Mouse (Mus musculus) myocyte (in vitro differentiated cells): Measurements from ENCODE around the gene Kcne3. TPM values are rescaled to one million over a fixed set of nuclear protein-coding genes. Genes with fewer than 3 reads are reported as not detected.

Experiments used
- H3K27me3 ChIP-seq: one replicate; pipeline ENCODE4 v1.6.1; 2011; ENCODE audit not compliant: control insufficient read depth, insufficient read depth, insufficient read length
- H3K36me3 ChIP-seq: one replicate; pipeline ENCODE4 v1.6.1; 2011; ENCODE audit not compliant: control insufficient read depth, insufficient read depth
- H3K4me2 ChIP-seq: one replicate; pipeline ENCODE4 v1.6.1; 2011; ENCODE audit warnings: low read depth, control low read depth
- H3K4me3 ChIP-seq: one replicate; pipeline ENCODE4 v1.5.1; 2011; ENCODE audit warnings: mild to moderate bottlenecking, control low read depth, moderate library complexity
- H3K79me2 ChIP-seq: one replicate; pipeline ENCODE4 v1.6.1; 2011; ENCODE audit not compliant: control insufficient read depth, insufficient read depth
- H3ac ChIP-seq: one replicate; pipeline ENCODE4 v1.6.1; 2011; ENCODE audit not compliant: control insufficient read depth, insufficient read length
- CEBPB ChIP-seq: IDR thresholded peaks from 2 replicates; pipeline ENCODE4 v1.6.1; 2011; ENCODE audit warnings: mild to moderate bottlenecking, moderate library complexity; ENCODE audit not compliant: poor library complexity, insufficient read depth, severe bottlenecking
- E2F4 ChIP-seq: IDR thresholded peaks from one replicate; pipeline ENCODE4 v1.6.1; 2011; ENCODE audit warnings: mild to moderate bottlenecking, control low read depth, moderate library complexity; ENCODE audit not compliant: insufficient read depth
- MAX ChIP-seq: IDR thresholded peaks from one replicate; pipeline ENCODE4 v1.6.1; 2011; ENCODE audit warnings: low read depth, mild to moderate bottlenecking, control low read depth
- MYOD1 ChIP-seq, 3 experiments: IDR thresholded peaks; one replicate each; pipeline ENCODE4 v1.6.1; 2011; ENCODE audit warnings: control low read depth in 2 of 3, low read depth in 2 of 3, mild to moderate bottlenecking in 2 of 3, moderate library complexity in 1 of 3; ENCODE audit not compliant: insufficient read length in 2 of 3, control insufficient read depth in 1 of 3
- MYOG ChIP-seq, 3 experiments: IDR thresholded peaks; one replicate each; pipeline ENCODE4 v1.6.1; 2011; ENCODE audit warnings: control low read depth in 2 of 3, low read depth in 2 of 3, mild to moderate bottlenecking in 2 of 3; ENCODE audit not compliant: insufficient read length in 2 of 3, control insufficient read depth in 1 of 3, insufficient read depth in 1 of 3
- POLR2A ChIP-seq: IDR thresholded peaks from one replicate; pipeline ENCODE4 v1.6.1; 2011; ENCODE audit warnings: low read depth, mild to moderate bottlenecking, control low read depth, moderate library complexity; ENCODE audit not compliant: insufficient read length
- POLR2AphosphoS2 ChIP-seq: IDR thresholded peaks from one replicate; pipeline ENCODE4 v1.6.1; 2011; ENCODE audit warnings: low read depth, control low read depth; ENCODE audit not compliant: insufficient read length
- REST ChIP-seq: IDR thresholded peaks from one replicate; pipeline ENCODE4 v1.6.1; 2011; ENCODE audit warnings: mild to moderate bottlenecking, control low read depth, moderate library complexity; ENCODE audit not compliant: insufficient read depth, insufficient read length
- SRF ChIP-seq: IDR thresholded peaks from one replicate; pipeline ENCODE4 v1.6.1; 2011; ENCODE audit warnings: low read depth; ENCODE audit not compliant: control insufficient read depth, insufficient read length
- TCF12 ChIP-seq: IDR thresholded peaks from one replicate; pipeline ENCODE4 v1.6.1; 2011; ENCODE audit warnings: mild to moderate bottlenecking, control low read depth; ENCODE audit not compliant: poor library complexity, insufficient read depth, severe bottlenecking
- TCF3 ChIP-seq: IDR thresholded peaks from one replicate; pipeline ENCODE4 v1.6.1; 2011; ENCODE audit warnings: low read depth, control low read depth; ENCODE audit not compliant: insufficient read length
- USF1 ChIP-seq: IDR thresholded peaks from one replicate; pipeline ENCODE4 v1.6.1; 2011; ENCODE audit warnings: low read depth, mild to moderate bottlenecking, control low read depth, moderate library complexity
- polyA plus RNA-seq: library from polyadenylated mRNA; unstranded; fragments of >200 nt; fragmentation: generic; extraction: Trizol; gene quantifications from one replicate; pipeline ENCODE4 v1.2.1, GENCODE M21; 2012; ENCODE audit warnings: missing spikeins

Gene Kcne3
- polyA plus RNA-seq, 1 experiment: not detected

GRCm38 (mm10) chr7:100179836-100180407 is 3.6 kb downstream of the Kcne3 start:
- no peak overlapping the region for H3K4me2 ChIP-seq
- H3K36me3 ChIP-seq: no peaks in the 10 kb centered on the region
- no peaks in the 10 kb centered on the region for H3K79me2 ChIP-seq
- TF ChIP-seq POLR2A: no peak
- no peak for TF ChIP-seq TCF3
- no peak for TF ChIP-seq MYOD1 (IDR thresholded peaks at IDR 0.05; ENCODE audit: control insufficient read depth in 1 of 3, insufficient read length in 2 of 3, low read depth in 2 of 3)
- TF ChIP-seq SRF: no peak
- no peak for TF ChIP-seq MAX
- no peak for TF ChIP-seq POLR2AphosphoS2
- TF ChIP-seq CEBPB: no peak
- no peak for TF ChIP-seq MYOG (IDR thresholded peaks at IDR 0.05; ENCODE audit: control insufficient read depth in 1 of 3, insufficient read depth in 1 of 3, insufficient read length in 2 of 3, low read depth in 2 of 3)
- no peak for TF ChIP-seq E2F4
- no peak for TF ChIP-seq TCF12
- no peak overlapping the region for H3ac ChIP-seq
- H3K4me3 ChIP-seq: no peak overlapping the region
- H3K27me3 ChIP-seq: peaks cover 5% of the 10 kb centered on the region

GRCm38 (mm10) chr7:100181176-100181575 is 4.9 kb downstream of the Kcne3 start:
- no peaks in the 10 kb centered on the region for H3K79me2 ChIP-seq
- no peaks in the 10 kb centered on the region for H3K36me3 ChIP-seq
- no peak overlapping the region for H3K4me3 ChIP-seq
- peaks cover 5% of the 10 kb centered on the region for H3K27me3 ChIP-seq
- TF ChIP-seq E2F4: no peak
- TF ChIP-seq USF1: no peak
- TF ChIP-seq SRF: no peak
- TF ChIP-seq POLR2AphosphoS2: no peak
- no peak for TF ChIP-seq MYOD1 (IDR thresholded peaks at IDR 0.05; ENCODE audit: control insufficient read depth in 1 of 3, insufficient read length in 2 of 3, low read depth in 2 of 3)
- no peak for TF ChIP-seq MYOG (IDR thresholded peaks at IDR 0.05; ENCODE audit: control insufficient read depth in 1 of 3, insufficient read depth in 1 of 3, insufficient read length in 2 of 3, low read depth in 2 of 3)
- TF ChIP-seq REST: no peak
- H3ac ChIP-seq: no peak overlapping the region
- no peak overlapping the region for H3K4me2 ChIP-seq

DNA sequence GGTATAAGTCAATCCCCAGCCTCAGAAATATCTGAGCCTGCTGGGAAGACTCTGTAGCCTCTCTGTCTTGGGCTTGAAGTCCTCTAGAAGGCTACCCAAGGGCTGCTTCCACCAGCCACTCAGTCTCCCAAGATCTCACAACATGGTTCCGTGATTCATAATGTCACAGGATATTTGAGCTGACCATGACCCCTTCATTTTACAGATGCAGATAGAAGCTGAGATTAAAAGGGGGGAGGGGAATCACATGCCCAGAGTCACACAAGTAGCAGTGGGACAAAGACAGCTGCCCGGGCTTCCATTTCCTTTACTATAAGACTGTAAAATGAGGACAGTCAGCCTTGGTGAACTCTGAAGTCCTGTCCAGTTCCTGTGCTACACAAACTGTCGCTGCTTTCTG is 5.3 kb downstream of the Kcne3 start:
- H3ac ChIP-seq: no peak overlapping the region

GRCm38 (mm10) chr7:100182388-100182787 is 6.1 kb downstream of the Kcne3 start:
- Histone ChIP-seq H3K79me2 (no peaks in the 10 kb centered on the region), H3ac (no peak overlapping the region)
- TF ChIP-seq CEBPB: peak; percentile 61; the same call in 1 of the 2 replicates
- no peak for TF ChIP-seq E2F4

More for the DNA sequence above, 5.3 kb downstream of the Kcne3 start:
- Histone ChIP-seq H3K36me3 (no peaks in the 10 kb centered on the region), H3K4me2 (no peak overlapping the region), H3K4me3 (no peak overlapping the region), H3K27me3 (peaks cover 5% of the 10 kb centered on the region), H3K79me2 (no peaks in the 10 kb centered on the region)
- no peak for TF ChIP-seq MYOG (IDR thresholded peaks at IDR 0.05; ENCODE audit: control insufficient read depth in 1 of 3, insufficient read depth in 1 of 3, insufficient read length in 2 of 3, low read depth in 2 of 3)

DNA sequence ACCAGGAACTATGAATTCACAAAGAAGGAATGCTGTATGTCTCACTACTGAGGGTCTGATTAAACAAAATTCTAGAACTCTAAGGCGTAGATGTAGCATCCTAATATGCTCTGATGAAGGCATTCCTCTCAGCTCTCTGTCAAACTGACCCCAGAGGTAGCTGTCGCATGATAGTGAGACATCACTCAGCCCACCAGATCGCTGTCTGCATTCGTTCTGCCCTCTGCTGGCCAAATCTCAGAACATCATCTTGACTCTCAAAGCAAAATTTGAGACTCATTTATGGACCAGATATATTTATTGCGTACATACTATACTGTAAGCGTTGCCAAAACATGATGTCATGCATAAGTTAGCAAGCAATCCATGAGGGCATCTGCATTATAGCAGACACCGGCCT is 11.3 kb downstream of the Kcne3 start:
- TF ChIP-seq USF1 (no peak), CEBPB (no peak), REST (no peak), MAX (no peak), MYOG (IDR thresholded peaks at IDR 0.05; ENCODE audit: control insufficient read depth in 1 of 3, insufficient read depth in 1 of 3, insufficient read length in 2 of 3, low read depth in 2 of 3) (no peak), E2F4 (no peak), TCF12 (no peak)
- no peaks in the 10 kb centered on the region for H3K79me2 ChIP-seq
- H3K27me3 ChIP-seq: peaks cover 12% of the 10 kb centered on the region
- H3ac ChIP-seq: no peak overlapping the region
- no peak overlapping the region for H3K4me3 ChIP-seq
- no peak overlapping the region for H3K4me2 ChIP-seq
- no peaks in the 10 kb centered on the region for H3K36me3 ChIP-seq

More at GRCm38 (mm10) chr7:100182388-100182787, 6.1 kb downstream of the Kcne3 start:
- Histone ChIP-seq H3K27me3 (peaks cover 5% of the 10 kb centered on the region), H3K4me3 (no peak overlapping the region), H3K4me2 (no peak overlapping the region), H3K36me3 (no peaks in the 10 kb centered on the region)

GRCm38 (mm10) chr7:100190167-100190566 is 13.9 kb downstream of the Kcne3 start:
- no peak overlapping the region for H3ac ChIP-seq
- H3K27me3 ChIP-seq: peaks cover 12% of the 10 kb centered on the region
- H3K4me2 ChIP-seq: peak overlapping the region; percentile 14
- TF ChIP-seq USF1 (no peak), CEBPB (no peak), POLR2A (no peak), TCF3 (no peak), POLR2AphosphoS2 (no peak), SRF (no peak), MYOD1 (IDR thresholded peaks at IDR 0.05; ENCODE audit: control insufficient read depth in 1 of 3, insufficient read length in 2 of 3, low read depth in 2 of 3) (no peak), MAX (no peak), MYOG (IDR thresholded peaks at IDR 0.05; ENCODE audit: control insufficient read depth in 1 of 3, insufficient read depth in 1 of 3, insufficient read length in 2 of 3, low read depth in 2 of 3) (no peak), TCF12 (no peak), E2F4 (no peak), REST (no peak)
- no peak overlapping the region for H3K4me3 ChIP-seq
- H3K79me2 ChIP-seq: no peaks in the 10 kb centered on the region
- H3K36me3 ChIP-seq: no peaks in the 10 kb centered on the region
